Mouse (Mus musculus) heart, embryonic 12.5 days (tissue): ENCODE results near the gene Vmn1r51. TPM values are rescaled to one million over a fixed set of nuclear protein-coding genes. Genes with fewer than 3 reads are reported as not detected.
"Not testable (repeated sequence)": the region's sequence is repeated elsewhere in the genome, so short reads cannot be mapped to it uniquely, and the experiment has no call there.

Experiments
- ATAC-seq: fragments of 200-750 bp; cut with Nextera tagmentation; 2 replicates; pipeline ENCODE4 v1.8.0; 2017; ENCODE audit warnings: moderate TSS enrichment, moderate library complexity; ENCODE audit not compliant: insufficient number of reproducible peaks, low FRiP score
- H3K27ac ChIP-seq: fragments of 300-500 bp; sonication (generic); 2 replicates; pipeline ENCODE4 v1.5.1; 2016; ENCODE audit warnings: mild to moderate bottlenecking, moderate library complexity; ENCODE audit not compliant: poor library complexity, severe bottlenecking
- H3K27me3 ChIP-seq: fragments of 300-500 bp; sonication (generic); replicated peaks from 2 replicates; pipeline ENCODE4 v1.6.1; 2016; ENCODE audit warnings: mild to moderate bottlenecking, moderate library complexity
- H3K36me3 ChIP-seq: fragments of 300-500 bp; sonication (generic); 2 replicates; pipeline ENCODE4 v1.6.1; 2016; ENCODE audit warnings: mild to moderate bottlenecking, moderate library complexity
- H3K4me1 ChIP-seq: fragments of 300-500 bp; sonication (generic); replicated peaks from 2 replicates; pipeline ENCODE4 v1.6.1; 2016; ENCODE audit warnings: mild to moderate bottlenecking
- H3K4me2 ChIP-seq: fragments of 300-500 bp; sonication (generic); 2 replicates; pipeline ENCODE4 v1.6.1; 2016; ENCODE audit warnings: mild to moderate bottlenecking, moderate library complexity
- H3K4me3 ChIP-seq: fragments of 300-500 bp; sonication (generic); 2 replicates; pipeline ENCODE4 v1.5.1; 2016; ENCODE audit warnings: mild to moderate bottlenecking
- H3K9ac ChIP-seq: fragments of 300-500 bp; sonication (generic); 2 replicates; pipeline ENCODE4 v1.6.1; 2016; ENCODE audit warnings: mild to moderate bottlenecking, moderate library complexity
- H3K9me3 ChIP-seq: fragments of 300-500 bp; sonication (generic); replicated peaks from 2 replicates; pipeline ENCODE4 v1.6.1; 2016; ENCODE audit warnings: mild to moderate bottlenecking, moderate library complexity
- WGBS: fragments of 180-500 bp; shearing (Covaris S2); methylation state at CpG from one replicate; pipeline ENCODE4 v1.1.7; 2016; 5-methylcytosine and 5-hydroxymethylcytosine counted together
- polyA plus RNA-seq: library from polyadenylated mRNA; unstranded; fragments of >200 nt; fragmentation: Nextera tagmentation; extraction: Ambion mirVana; gene quantifications from 2 replicates; pipeline ENCODE4 v1.2.1, GENCODE M21; 2016

Vmn1r51 gene
- polyA plus RNA-seq, result not detected in 2 replicates

DNA sequence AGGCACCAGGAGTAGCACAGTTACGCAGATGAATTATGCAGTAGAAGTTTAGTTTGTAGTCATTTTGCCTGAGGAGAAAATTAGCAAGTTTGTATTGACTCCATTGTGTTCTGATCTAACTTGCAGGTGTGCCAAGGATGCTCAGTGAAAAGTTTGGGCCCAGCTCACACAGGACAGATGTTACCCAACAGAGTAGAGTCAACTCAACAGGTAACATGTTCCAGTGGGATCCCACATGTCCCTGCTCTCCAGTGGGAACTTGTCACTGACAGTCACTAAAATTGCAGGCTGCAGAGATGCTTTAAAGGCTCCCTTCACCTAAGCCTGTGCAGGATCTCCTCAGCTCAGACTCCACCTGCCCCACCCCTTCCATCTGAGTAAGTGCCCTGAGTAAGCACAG is at the start of gene Vmn1r51:
Vmn1r51 (plus strand) TSS at position 301 of the 400 bp plus-strand sequence.
- ATAC-seq, H3K4me3 ChIP-seq, H3K9ac ChIP-seq, H3K4me2 ChIP-seq, H3K27ac ChIP-seq, H3K36me3 ChIP-seq, H3K27me3 ChIP-seq, H3K9me3 ChIP-seq, H3K4me1 ChIP-seq: not testable (repeated sequence)
- 71% methylated on average over 1 of the region's 1 CpGs for WGBS

DNA sequence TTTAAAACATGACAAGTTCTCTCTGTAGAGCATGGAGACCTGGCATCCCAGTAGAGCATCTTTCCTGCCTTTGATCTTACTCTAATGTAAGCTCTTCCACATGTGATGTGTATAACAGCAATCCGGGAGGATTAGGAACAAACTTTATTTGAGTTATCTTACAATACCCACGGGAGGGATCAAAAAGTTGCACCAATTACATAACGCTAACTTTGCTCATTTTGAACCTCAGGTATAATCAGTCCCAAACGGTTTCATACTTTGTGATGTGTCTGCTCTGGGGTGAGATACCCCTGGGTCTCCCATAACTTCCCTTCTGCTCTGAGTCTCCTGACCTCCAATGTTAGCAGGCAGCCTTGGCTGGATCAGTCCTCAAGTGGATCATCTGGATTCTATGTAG is 44.0 kb upstream of the Vmn1r51 start, which contains the start of gene Vmn1r49:
Vmn1r49 (minus strand) TSS at position 101 of the 400 bp plus-strand sequence.
- H3K9me3 ChIP-seq, result peaks cover 16% of the 10 kb centered on the region

DNA sequence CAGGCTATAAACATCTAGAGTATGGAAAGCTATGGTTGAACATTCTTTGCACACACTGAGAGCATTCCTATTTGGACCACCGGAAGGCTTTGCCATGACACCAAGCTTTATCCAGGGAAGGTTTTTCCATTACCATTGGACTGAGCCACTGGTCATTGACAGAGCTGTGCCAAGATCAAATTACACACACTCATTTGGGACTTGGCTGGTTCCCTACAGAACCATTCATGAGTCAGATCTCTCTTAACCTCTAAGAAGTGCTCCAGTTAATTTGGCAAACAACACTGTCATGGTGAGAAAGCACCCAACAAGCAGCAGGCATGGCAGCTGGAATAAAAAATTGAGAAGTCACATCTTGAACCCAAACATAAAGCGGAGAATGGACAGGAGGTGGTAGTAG is 21.8 kb upstream of the Vmn1r51 start:
- no peak overlapping the region for H3K4me2 ChIP-seq
- WGBS, result 80% methylated on average over 2 of the region's 2 CpGs
- ATAC-seq, result no peak
- H3K9me3 ChIP-seq, result no peaks in the 10 kb centered on the region
- H3K27ac ChIP-seq, result no peak overlapping the region
- no peak overlapping the region for H3K9ac ChIP-seq
- no peak overlapping the region for H3K4me3 ChIP-seq
- H3K27me3 ChIP-seq, result no peaks in the 10 kb centered on the region
- H3K4me1 ChIP-seq, result no peaks in the 10 kb centered on the region
- H3K36me3 ChIP-seq, result no peaks in the 10 kb centered on the region

More for the DNA sequence above, 44.0 kb upstream of the Vmn1r51 start, which contains the start of gene Vmn1r49:
- H3K27me3 ChIP-seq, result no peaks in the 10 kb centered on the region
- WGBS, result 68% methylated on average over 4 of the region's 4 CpGs
- no peaks in the 10 kb centered on the region for H3K36me3 ChIP-seq
- H3K4me1 ChIP-seq, result no peaks in the 10 kb centered on the region
- ATAC-seq, result no peak
- H3K4me3 ChIP-seq, result no peak within 1 kb of the TSS
- H3K27ac ChIP-seq, result no peak within 1 kb of the TSS
- no peak within 1 kb of the TSS for H3K9ac ChIP-seq
- H3K4me2 ChIP-seq, result no peak within 1 kb of the TSS

DNA sequence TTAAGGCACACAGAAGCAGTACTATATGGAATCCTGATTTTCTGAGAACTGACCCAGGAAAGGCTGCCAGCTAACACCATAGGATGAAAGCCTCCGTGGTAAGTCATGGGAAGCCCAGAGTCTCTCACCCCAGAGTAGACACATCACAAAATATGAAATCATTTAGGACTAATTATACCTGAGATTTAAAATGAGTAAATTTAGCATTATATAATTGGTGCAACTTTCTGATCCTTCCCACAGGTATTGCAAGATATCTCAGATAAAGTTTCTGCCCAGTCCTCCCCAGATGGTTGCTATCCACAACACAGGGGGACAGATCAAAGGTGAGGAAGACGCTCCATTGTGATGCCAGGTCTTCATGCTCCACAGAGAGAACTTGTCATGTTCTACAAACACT is 21.3 kb upstream of the Vmn1r51 start, which contains the start of gene Vmn1r50:
Vmn1r50 (plus strand) TSS at position 301 of the 400 bp plus-strand sequence.
- 53% methylated on average over 2 of the region's 2 CpGs for WGBS
- H3K36me3 ChIP-seq, result no peaks in the 10 kb centered on the region
- H3K4me1 ChIP-seq, result no peaks in the 10 kb centered on the region
- no peak within 1 kb of the TSS for H3K4me3 ChIP-seq
- H3K27me3 ChIP-seq, result no peaks in the 10 kb centered on the region
- no peak within 1 kb of the TSS for H3K27ac ChIP-seq
- no peak for ATAC-seq
- no peak within 1 kb of the TSS for H3K9ac ChIP-seq
- no peaks in the 10 kb centered on the region for H3K9me3 ChIP-seq
- H3K4me2 ChIP-seq, result no peak within 1 kb of the TSS

DNA sequence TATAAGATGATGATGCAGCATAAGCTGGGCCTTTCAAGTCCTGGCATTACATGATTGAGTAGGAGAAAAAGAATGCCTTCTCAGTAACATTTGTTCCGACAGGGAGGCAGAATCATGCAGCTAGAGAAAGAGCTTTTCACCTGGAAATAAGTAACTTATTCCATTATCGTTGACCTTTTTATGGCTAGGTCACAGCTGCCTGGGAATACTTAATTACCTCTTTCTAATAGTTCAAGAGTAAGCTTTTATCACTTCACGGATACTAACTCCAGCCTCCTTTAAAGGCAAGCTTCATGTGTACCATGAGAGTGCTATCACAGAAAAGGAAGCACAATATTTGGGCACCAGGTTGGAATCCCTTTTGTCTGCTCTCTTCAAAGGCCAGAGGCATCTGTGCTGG is 37.7 kb downstream of the Vmn1r51 start:
- Histone ChIP-seq H3K27me3 (no peaks in the 10 kb centered on the region), H3K4me1 (no peaks in the 10 kb centered on the region), H3K9ac (no peak overlapping the region), H3K4me3 (no peak overlapping the region), H3K36me3 (no peaks in the 10 kb centered on the region), H3K27ac (no peak overlapping the region), H3K9me3 (0 out of 2 replicates have a peak, but pooled peaks cover 3% of the 10 kb centered on the region), H3K4me2 (no peak overlapping the region)
- WGBS, result 80% methylated on average over 3 of the region's 3 CpGs
- no peak for ATAC-seq

DNA sequence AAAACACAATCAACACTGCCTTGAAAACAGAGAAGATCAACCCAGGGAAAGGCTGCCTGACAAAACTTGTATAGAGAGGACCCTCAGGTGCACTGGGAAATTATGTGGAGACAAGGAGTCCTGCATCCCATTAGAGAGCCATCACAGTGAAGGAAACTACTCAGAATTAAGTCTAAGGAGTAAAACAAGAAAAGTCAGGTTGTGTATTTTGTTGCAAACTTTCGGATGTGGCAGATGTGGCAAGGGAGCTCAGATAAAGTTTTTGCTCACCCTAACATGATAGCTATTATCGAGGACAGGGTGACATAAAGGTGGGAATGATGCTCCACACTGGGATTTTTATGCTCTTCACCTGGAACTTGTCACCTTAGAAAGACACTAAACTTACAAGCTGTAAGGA is 52.1 kb downstream of the Vmn1r51 start, which contains the start of gene Vmn1r52:
Vmn1r52 (plus strand) TSS at position 301 of the 400 bp plus-strand sequence.
- H3K27ac ChIP-seq, result no peak within 1 kb of the TSS
- no peak within 1 kb of the TSS for H3K9ac ChIP-seq
- 0 out of 2 replicates have a peak, but pooled peaks cover 5% of the 10 kb centered on the region for H3K9me3 ChIP-seq
- no peaks in the 10 kb centered on the region for H3K36me3 ChIP-seq
- WGBS, result 57% methylated on average over 2 of the region's 2 CpGs
- H3K4me3 ChIP-seq, result no peak within 1 kb of the TSS
- ATAC-seq, result no peak
- H3K4me1 ChIP-seq, result no peaks in the 10 kb centered on the region
- no peak within 1 kb of the TSS for H3K4me2 ChIP-seq
- no peaks in the 10 kb centered on the region for H3K27me3 ChIP-seq

Other genes with a start within 250 kb of the Vmn1r51 start
- not detected in 2 replicates for gene Vmn1r42, start 246.2 kb upstream of the Vmn1r51 start, polyA plus RNA-seq
- not detected in 2 replicates for gene Vmn1r43, start 246.2 kb upstream of the Vmn1r51 start, polyA plus RNA-seq
- not detected in 2 replicates for gene Vmn1r44, start 238.9 kb upstream of the Vmn1r51 start, polyA plus RNA-seq
- gene Vmn1r45, start 182.0 kb upstream of the Vmn1r51 start, polyA plus RNA-seq, result not detected in 2 replicates
- not detected in 2 replicates for gene Vmn1r46, start 153.3 kb upstream of the Vmn1r51 start, polyA plus RNA-seq
- not detected in 2 replicates for gene Vmn1r47, start 106.4 kb upstream of the Vmn1r51 start, polyA plus RNA-seq
- gene Vmn1r48, start 85.8 kb upstream of the Vmn1r51 start, polyA plus RNA-seq, result not detected in 2 replicates
- not detected in 2 replicates for gene Vmn1r49, start 44.1 kb upstream of the Vmn1r51 start, polyA plus RNA-seq
- gene Vmn1r50, start 21.2 kb upstream of the Vmn1r51 start, polyA plus RNA-seq, result not detected in 2 replicates
- gene Vmn1r52, start 52.2 kb downstream of the Vmn1r51 start, polyA plus RNA-seq, result not detected in 2 replicates
- gene V1ra8, start 80.2 kb downstream of the Vmn1r51 start, polyA plus RNA-seq, result not detected in 2 replicates
- not detected in 2 replicates for gene Vmn1r53, start 101.8 kb downstream of the Vmn1r51 start, polyA plus RNA-seq
- gene Vmn1r54, start 123.7 kb downstream of the Vmn1r51 start, polyA plus RNA-seq, result not detected in 2 replicates
- gene BC048671, start 178.6 kb downstream of the Vmn1r51 start, polyA plus RNA-seq, result not detected in 2 replicates
- gene Chst13, start 202.6 kb downstream of the Vmn1r51 start, polyA plus RNA-seq, result 0.10 TPM in 1 of 2 replicates, not detected in the other
- gene Uroc1, start 210.7 kb downstream of the Vmn1r51 start, polyA plus RNA-seq, result not detected in 2 replicates
- gene Zxdc, start 246.9 kb downstream of the Vmn1r51 start, polyA plus RNA-seq, result 9.2 and 10.0 TPM in 2 replicates